Mouse (Mus musculus) gastrocnemius, postnatal 25 days (tissue): ENCODE data around the gene Kmt2b. TPM values are rescaled to one million over a fixed set of nuclear protein-coding genes. Genes with fewer than 3 reads are reported as not detected.

Source experiments
- DNase-seq: peaks from one replicate; pipeline ENCODE4 v3.0.0; 2022
- microRNA-seq, 2 experiments: library from miRNA; unstranded; fragments of <30 nt; microRNA quantifications; one replicate each; pipeline ENCODE4 v1.2.0; 2021; ENCODE audit warnings: borderline replicate concordance in 2 of 2
- total RNA-seq, 2 experiments: library from RNA; stranded (reverse); gene quantifications; 1 replicate in 1 of 2; 2 replicates in 1 of 2; pipeline ENCODE4 v1.2.3; 2021

Gene Kmt2b
- total RNA-seq, 2 experiments from 2014 or later = 12.3 to 14.0 TPM

DNA sequence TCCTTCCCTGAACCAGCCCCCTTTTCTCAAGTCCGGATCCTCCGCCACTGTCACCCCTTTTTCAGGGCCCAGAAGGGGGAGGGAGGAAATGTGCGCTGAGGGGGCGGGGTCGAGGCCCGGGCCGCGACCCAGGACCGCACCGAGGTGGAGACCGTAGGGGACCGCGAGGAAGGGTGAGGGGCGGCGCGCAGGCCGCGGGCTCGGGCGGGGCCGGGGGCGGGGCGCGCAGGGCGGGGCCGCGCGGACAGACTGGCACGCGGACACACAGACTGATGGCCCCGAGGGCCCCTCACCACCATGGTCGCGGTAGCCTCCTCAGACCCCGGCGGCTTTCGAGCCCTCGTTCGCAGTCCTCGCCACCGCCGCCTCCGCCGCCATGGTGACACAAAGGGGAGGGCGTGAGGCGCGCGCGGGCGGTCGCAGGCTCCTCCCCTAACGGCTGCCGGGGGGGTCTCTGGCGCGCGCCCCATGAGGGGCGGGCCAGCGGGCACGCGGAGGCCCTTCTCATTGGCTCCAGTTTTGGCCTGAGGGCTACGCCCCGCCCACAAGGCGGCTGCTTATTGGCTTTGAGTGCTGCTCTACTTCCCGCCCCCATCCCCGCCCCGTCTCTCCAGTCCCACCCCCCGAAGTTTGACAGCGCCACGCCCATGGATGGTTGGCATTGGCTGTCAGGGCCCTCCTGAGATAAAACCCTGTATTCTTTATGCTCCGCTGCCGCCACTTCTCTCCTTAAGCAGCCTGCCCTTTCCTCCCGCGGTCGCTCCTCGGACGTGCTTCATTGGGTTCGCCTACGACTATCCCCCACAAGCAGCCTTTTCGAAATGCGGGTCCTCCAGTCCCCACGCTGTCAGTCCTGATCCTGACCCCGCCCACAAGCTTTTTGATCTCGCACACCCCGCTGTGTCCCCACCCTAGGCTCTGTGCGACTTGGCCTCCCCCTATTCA, 53.6 kb downstream of the Kmt2b start, which contains the start of gene Arhgap33:
Gene Arhgap33, minus strand, starts transcription at position 428 of the 945 bp plus-strand sequence.
- DNase-seq = peak; percentile 96

DNA sequence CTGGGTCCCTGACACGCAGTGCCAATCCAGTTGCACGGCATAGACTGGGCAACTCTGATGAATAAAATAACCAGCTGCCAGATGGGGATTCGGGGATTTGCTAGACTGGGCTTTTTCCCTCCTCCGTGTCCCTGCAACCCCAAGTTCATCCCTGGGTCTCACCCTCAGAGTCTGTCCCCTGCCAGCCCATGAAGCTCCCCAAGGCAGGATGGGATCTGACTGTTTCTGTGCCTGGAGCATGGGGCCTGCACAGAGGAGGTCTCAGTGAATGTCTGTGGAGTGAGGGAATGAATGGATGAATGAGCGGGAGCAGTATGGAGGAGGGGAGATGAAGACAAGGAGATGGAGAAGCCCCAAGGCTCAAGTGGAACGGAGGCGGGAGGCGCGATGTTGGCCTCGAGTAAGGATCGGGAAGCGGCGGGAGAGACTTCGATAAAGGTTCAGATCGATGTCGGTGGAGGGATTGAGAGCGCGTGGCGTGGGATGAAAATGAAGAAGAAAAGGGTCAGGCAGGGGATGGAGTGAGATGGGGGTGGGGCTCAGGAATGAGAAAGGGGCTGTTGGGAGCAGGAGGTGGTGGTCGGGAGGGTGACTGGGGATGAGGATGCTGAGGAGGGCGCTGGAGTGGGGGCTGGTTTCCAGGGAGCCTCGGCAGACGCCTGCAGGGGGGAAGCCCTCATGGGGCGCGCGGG, 54.4 kb downstream of the Kmt2b start:
- no peak for DNase-seq

DNA sequence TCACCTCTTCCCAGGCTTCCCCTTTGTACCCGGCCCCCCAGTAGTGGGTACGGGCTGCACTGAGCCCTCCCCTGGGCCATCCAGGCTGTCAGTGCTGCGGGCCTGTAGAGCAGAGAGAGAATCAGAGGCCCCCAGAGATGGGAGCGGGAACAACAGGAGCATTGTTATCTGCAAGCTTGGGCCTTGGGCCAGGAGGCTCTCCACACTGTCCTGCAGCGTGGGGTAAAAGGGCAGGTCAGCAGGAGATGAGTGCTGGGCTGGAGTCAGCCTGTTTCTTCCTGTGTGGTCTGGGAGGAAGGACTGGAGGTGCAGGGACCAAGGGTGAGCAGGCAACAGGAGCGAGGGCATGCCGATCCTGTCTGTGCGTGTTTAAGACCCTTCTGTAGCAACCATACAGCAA, 55.6 kb downstream of the Kmt2b start:
- DNase-seq = no peak

DNA sequence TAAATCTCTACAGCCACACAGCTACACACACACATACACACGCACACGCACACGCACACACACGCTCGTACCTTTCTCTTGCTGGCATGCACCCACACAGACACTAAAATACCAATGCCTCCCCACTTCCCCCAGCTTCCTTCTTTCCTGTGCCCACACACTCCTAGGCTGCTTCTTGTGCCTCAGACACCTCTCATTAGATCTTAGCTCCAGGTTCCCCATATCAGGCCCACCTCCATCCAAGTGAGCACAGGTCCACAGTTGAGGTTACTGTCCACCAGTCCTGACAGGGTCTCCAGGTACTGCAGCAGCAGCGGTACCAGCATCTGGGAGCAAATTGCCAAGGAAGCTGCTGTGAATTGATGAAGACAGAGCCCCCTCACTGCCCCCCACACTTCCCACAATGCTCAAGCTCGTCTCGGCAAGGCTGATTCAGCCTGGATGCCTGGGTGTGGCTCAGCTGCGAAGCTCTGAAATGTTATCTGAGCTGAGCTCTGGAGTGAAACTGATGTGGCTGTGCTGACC, 57.2 kb downstream of the Kmt2b start:
- no peak for DNase-seq

DNA sequence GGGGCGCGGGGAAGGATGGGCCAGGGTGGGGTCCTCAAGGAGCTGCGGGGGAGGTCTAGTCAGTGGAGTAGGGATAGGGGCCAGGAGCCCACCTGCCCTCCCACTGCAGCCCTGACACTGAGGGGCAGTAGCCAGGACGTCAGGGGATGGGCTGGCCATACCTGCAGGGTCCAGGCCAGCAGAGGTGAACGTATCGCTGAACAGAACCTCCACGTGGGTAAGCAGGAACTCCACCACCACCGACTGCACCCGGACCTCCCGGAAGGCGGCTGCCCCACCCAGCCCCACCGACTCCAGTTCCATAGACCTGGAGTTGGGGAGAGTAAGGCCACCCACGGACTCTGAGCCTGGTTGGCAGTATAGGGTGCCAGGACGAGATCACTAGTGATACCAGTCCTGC, 61.5 kb downstream of the Kmt2b start:
- DNase-seq = no peak

DNA sequence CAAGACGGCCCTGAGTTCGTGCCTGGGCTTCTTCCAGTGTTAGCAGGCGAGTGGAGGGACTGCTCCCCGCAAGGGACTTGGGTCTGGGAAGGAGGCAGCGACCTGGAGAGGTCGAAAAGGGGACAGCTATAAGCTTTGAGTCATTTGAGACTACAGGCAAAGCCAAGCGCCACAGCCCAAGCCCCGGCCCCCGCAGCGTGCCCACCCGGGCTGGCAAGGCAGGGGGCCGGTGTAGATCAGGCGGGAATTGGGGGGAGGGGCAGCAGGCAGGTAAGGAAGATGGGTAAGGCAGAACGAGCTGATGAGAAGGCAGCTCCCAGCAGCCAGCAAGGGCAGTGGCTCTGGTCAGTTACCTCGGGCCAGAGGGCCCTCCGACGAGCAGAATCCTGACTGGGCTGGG, 62.1 kb downstream of the Kmt2b start:
- no peak for DNase-seq

DNA sequence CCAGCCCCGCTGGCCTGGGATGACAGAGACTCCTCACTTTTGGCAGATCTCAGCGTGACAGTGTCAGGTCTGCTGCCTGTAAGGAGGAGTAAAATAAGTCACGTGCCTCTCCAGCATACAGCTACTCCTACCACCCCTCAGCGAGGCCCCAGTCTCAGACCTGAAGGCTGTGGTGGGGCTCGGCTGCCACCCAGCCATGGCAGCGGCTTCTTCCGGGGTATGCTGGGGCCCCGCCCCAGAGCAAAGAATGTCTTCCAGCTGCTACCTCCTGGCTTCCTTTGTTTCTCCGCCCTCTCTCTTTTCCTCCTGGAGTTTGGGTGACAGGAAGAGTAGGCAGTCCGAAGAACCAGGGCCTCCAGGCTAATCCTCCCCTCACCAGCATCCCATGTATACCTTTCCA, 62.6 kb downstream of the Kmt2b start:
- no peak for DNase-seq

DNA sequence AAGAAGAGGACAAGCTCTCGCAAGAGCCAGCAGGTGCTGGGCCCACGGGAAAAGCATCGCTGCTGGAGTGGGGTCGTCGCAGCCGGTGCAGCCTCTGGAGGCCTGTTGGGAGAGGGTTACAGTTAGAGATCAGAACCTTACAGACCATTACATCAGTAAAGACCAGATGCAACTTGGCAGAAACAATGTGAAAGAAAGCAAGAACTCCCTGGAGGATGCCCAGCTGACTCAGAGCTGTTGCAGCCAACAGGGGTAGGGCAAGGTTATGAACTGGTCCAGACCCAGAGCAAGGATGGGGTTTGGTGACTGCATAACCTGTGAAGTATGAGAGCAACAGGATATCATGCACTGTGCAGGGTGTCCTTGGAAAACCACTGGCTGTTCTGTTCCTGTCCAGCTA, 64.0 kb downstream of the Kmt2b start:
- DNase-seq = no peak

DNA sequence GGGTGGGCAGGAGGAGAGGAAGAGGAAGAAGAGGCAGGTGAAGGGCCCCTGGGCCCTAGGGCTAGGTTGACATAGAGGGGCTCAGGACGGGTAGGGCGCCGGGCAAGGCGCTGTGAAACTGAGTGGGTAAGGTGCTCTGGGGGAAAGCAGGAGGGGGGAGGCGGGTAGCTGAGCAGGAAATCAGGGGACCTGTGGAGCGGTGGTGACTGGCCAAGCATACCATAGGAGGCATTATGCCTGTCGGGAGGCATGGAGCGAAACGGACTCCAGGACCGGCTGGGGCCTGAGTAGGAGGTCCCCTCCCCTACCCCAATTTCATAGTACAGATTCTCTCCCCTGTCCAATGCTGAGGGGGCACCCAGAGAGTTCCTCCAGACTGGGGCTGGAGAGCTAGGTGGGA, 65.7 kb downstream of the Kmt2b start:
- DNase-seq = no peak

DNA sequence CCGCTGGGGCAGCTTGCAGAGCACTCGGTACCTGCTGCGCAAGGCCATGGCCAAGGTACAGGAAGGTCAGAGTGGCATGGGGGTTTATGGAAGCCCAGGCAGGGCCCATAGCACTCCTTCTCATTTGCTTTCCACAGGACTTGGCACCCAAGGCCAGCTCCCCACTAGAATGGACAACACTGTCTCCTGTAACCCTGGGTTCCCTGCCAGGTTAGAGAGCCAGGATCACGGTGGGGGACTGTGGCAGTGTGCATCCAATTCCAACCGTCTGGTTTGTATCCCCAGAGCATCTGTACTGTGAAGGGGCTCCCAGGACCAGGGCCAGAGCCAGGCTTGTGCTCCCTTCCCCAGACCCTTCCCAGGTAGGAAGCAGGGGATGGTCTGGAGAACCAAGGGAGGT, 67.7 kb downstream of the Kmt2b start:
- DNase-seq = no peak

DNA sequence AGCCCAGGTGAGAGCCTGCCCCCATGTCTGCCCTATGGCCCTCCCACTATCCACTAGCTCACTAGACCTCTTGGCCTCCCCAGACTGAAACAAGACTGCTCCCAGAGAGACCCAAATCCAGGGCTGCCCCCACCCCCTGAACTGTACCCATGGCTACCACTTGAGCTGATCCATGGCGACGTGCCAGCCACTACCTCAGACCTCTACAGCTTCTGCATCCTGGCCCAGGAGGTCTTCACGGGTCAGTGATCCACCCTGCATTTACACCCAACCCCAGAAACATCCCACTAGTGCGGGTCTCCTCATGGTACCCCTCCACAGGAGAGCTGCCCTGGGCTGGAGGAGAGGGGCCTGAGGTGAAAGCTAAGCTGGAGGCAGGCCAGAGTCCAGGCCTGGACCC, 68.1 kb downstream of the Kmt2b start:
- DNase-seq = no peak

Small RNAs within 50 kb of the gene (microRNA-seq; reads per million reads assigned to microRNA genes)
- 0.74 to 3.7 reads per million in 2 experiments for gene Gm38670
- 0.26 to 0.74 reads per million in 2 experiments for gene Mir3569

Other genes with a start within 250 kb of the Kmt2b start
- gene Lrfn3, start 226.0 kb downstream of the Kmt2b start, total RNA-seq = 1 to 10 TPM; 2.5 to 2.6 TPM
- 1 to 10 TPM; 5.8 to 6.5 TPM for gene Tyrobp, start 175.0 kb downstream of the Kmt2b start, total RNA-seq
- not detected for gene Hcst, start 168.9 kb downstream of the Kmt2b start, total RNA-seq
- under 1 TPM in 1 of 2 experiments, not detected in 1; 0.27 TPM for gene Nfkbid, start 167.0 kb downstream of the Kmt2b start, total RNA-seq
- under 1 TPM; 0.72 to 0.95 TPM for gene Aplp1, start 143.2 kb downstream of the Kmt2b start, total RNA-seq
- gene Kirrel2, start 131.0 kb downstream of the Kmt2b start, total RNA-seq = not detected
- not detected for gene Nphs1, start 130.4 kb downstream of the Kmt2b start, total RNA-seq
- gene Prodh2, start 95.1 kb downstream of the Kmt2b start, total RNA-seq = not detected
- 1 to 10 TPM in 1 of 2 experiments, under 1 TPM in 1; 0.74 to 1.1 TPM for gene Arhgap33, start 53.7 kb downstream of the Kmt2b start, total RNA-seq
- gene Hspb6, start 36.5 kb downstream of the Kmt2b start, total RNA-seq = 1,000 to 10,000 TPM; 1,175 to 3,096 TPM
- 1 to 10 TPM; 3.0 to 6.4 TPM for gene Proser3, start 36.4 kb downstream of the Kmt2b start, total RNA-seq
- gene Lin37, start 28.9 kb downstream of the Kmt2b start, total RNA-seq = 10 to 100 TPM in 1 of 2 experiments, 1 to 10 TPM in 1; 8.4 to 10.3 TPM
- 10 to 100 TPM; 54.1 to 55.6 TPM for gene U2af1l4, start 25.4 kb downstream of the Kmt2b start, total RNA-seq
- 1 to 10 TPM; 1.6 to 2.2 TPM for gene Gm49396, start 25.4 kb downstream of the Kmt2b start, total RNA-seq
- gene Psenen, start 25.1 kb downstream of the Kmt2b start, total RNA-seq = 10 to 100 TPM; 91.2 to 92.1 TPM
- under 1 TPM; 0.46 to 0.75 TPM for gene Igflr1, start 23.3 kb downstream of the Kmt2b start, total RNA-seq
- gene Zbtb32, start 10.2 kb upstream of the Kmt2b start, total RNA-seq = not detected
- gene Upk1a, start 24.1 kb upstream of the Kmt2b start, total RNA-seq = not detected
- gene Cox6b1, start 37.4 kb upstream of the Kmt2b start, total RNA-seq = 1,000 to 10,000 TPM; 1,459 to 1,684 TPM
- gene Etv2, start 47.1 kb upstream of the Kmt2b start, total RNA-seq = not detected
- gene Rbm42, start 61.6 kb upstream of the Kmt2b start, total RNA-seq = 10 to 100 TPM; 37.2 to 40.1 TPM
- gene Haus5, start 76.3 kb upstream of the Kmt2b start, total RNA-seq = 1 to 10 TPM; 3.5 to 5.1 TPM
- gene Pmis2, start 82.9 kb upstream of the Kmt2b start, total RNA-seq = 1 to 10 TPM; 2.3 to 3.4 TPM
- gene 2200002J24Rik, start 110.2 kb upstream of the Kmt2b start, total RNA-seq = not detected
- gene Atp4a, start 123.5 kb upstream of the Kmt2b start, total RNA-seq = under 1 TPM; 0.33 to 0.75 TPM
- 100 to 1,000 TPM; 283 to 405 TPM for gene Tmem147, start 140.8 kb upstream of the Kmt2b start, total RNA-seq
- not detected for gene Gapdhs, start 155.0 kb upstream of the Kmt2b start, total RNA-seq
- 1 to 10 TPM; 2.3 to 5.6 TPM for gene Sbsn, start 162.7 kb upstream of the Kmt2b start, total RNA-seq
- gene Dmkn, start 175.0 kb upstream of the Kmt2b start, total RNA-seq = under 1 TPM; 0.43 to 0.51 TPM
- 1 to 10 TPM in 1 of 2 experiments, under 1 TPM in 1; 0.97 to 2.8 TPM for gene Krtdap, start 199.2 kb upstream of the Kmt2b start, total RNA-seq
- gene Ffar2, start 235.0 kb upstream of the Kmt2b start, total RNA-seq = 1 to 10 TPM in 1 of 2 experiments, not detected in 1; 2.4 TPM